Mouse (Mus musculus) liver, adult 2 months (tissue): ENCODE results near the gene Plek. TPM values are rescaled to one million over a fixed set of nuclear protein-coding genes. Genes with fewer than 3 reads are reported as not detected.
"Not testable (repeated sequence)": the region's sequence is repeated elsewhere in the genome, so short reads cannot be mapped to it uniquely, and the experiment has no call there.

ENCODE experiments used
- DNase-seq: peaks from one replicate; pipeline ENCODE4 v3.0.0-alpha.2; 2011; ENCODE audit warnings: low read depth, low spot score; ENCODE audit errors: extremely low read depth
- H3K27ac ChIP-seq: fragments of 200-500 bp; replicated peaks from 2 replicates; pipeline ENCODE4 v1.5.1; 2012; ENCODE audit warnings: low read depth, mild to moderate bottlenecking, control low read depth, inconsistent platforms, low read length; ENCODE audit not compliant: insufficient read depth
- H3K27me3 ChIP-seq: fragments of 200-500 bp; 2 replicates; pipeline ENCODE4 v1.6.1; 2012; ENCODE audit warnings: mild to moderate bottlenecking, moderate library complexity, low read length, inconsistent platforms; ENCODE audit not compliant: control insufficient read depth, insufficient read depth
- H3K36me3 ChIP-seq: fragments of 200-500 bp; 2 replicates; pipeline ENCODE4 v1.6.1; 2012; ENCODE audit warnings: low read length, inconsistent platforms; ENCODE audit not compliant: control insufficient read depth, insufficient read depth
- H3K4me1 ChIP-seq: fragments of 200-500 bp; 2 replicates; pipeline ENCODE4 v1.6.1; 2011; ENCODE audit warnings: low read length; ENCODE audit not compliant: control insufficient read depth, insufficient read depth
- H3K4me3 ChIP-seq: fragments of 200-500 bp; 2 replicates; pipeline ENCODE4 v1.5.1; 2011; ENCODE audit warnings: low read depth, mild to moderate bottlenecking, control low read depth, low read length, moderate library complexity; ENCODE audit not compliant: insufficient read depth
- H3K79me2 ChIP-seq: fragments of 200-500 bp; 2 replicates; pipeline ENCODE4 v1.6.1; 2012; ENCODE audit warnings: inconsistent platforms, mild to moderate bottlenecking, low read length, moderate library complexity; ENCODE audit not compliant: control insufficient read depth, insufficient read depth
- H3K9ac ChIP-seq: fragments of 200-500 bp; 2 replicates; pipeline ENCODE4 v1.6.1; 2012; ENCODE audit warnings: low read depth, mild to moderate bottlenecking, control low read depth, inconsistent platforms, low read length
- CTCF ChIP-seq: fragments of 200-500 bp; IDR thresholded peaks from 2 replicates; pipeline ENCODE4 v1.5.1; 2011; ENCODE audit warnings: low read depth, low read length, control low read depth
- POLR2A ChIP-seq: fragments of 200-500 bp; IDR thresholded peaks from 2 replicates; pipeline ENCODE4 v1.6.1; 2011; ENCODE audit warnings: low read length, control low read depth; ENCODE audit not compliant: insufficient read depth; ENCODE audit errors: extremely low read depth
- WGBS: fragments of 180-500 bp; shearing (Covaris S2); methylation state at CpG from one replicate; pipeline ENCODE4 v1.1.7; 2018; 5-methylcytosine and 5-hydroxymethylcytosine counted together
- polyA plus RNA-seq: library from polyadenylated mRNA; depleted of rRNA; stranded (reverse); fragments of >200 nt; gene quantifications from 2 replicates; pipeline ENCODE4 v1.2.3, GENCODE M21; 2012
- total RNA-seq: library from RNA; depleted of rRNA; stranded (reverse); fragments of >200 nt; gene quantifications from 2 replicates; pipeline ENCODE4 v1.2.3, GENCODE M21; 2014

The Plek gene
- total and polyA plus RNA-seq, 2 experiments = 0.29 to 2.0 TPM

DNA sequence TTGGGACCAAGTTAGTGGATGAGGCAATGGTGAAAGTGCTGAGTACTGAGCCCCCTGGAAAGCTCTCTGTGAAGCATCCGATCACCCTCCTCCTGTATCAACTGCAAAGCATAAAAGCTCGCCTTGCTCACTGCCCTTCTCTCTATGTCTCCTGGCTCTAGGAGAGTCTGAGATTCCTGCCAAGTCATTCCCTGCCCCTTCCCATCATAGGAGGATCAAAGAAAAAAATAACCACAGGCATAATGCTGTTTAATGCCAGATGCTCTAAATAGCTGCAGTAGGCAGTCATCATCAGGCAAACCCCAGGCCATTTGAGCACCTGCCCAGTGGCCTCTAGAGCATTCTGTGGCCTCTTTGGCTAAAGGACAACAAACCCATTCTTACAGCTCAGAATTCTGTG lies 23.5 kb upstream of the Plek start:
- no peak overlapping the region for H3K4me3 ChIP-seq
- no peak overlapping the region for H3K9ac ChIP-seq
- no peaks in the 10 kb centered on the region for H3K27me3 ChIP-seq
- WGBS = 92% methylated on average over 2 of the region's 2 CpGs
- no peaks in the 10 kb centered on the region for H3K4me1 ChIP-seq
- no peak for TF ChIP-seq CTCF
- TF ChIP-seq POLR2A = no peak
- no peak overlapping the region for H3K27ac ChIP-seq
- no peaks in the 10 kb centered on the region for H3K36me3 ChIP-seq
- DNase-seq = no peak
- H3K79me2 ChIP-seq = no peaks in the 10 kb centered on the region

GRCm38 (mm10) chr11:17069360-17069759 lies 17.2 kb upstream of the Plek start:
- not testable (repeated sequence) for DNase-seq, H3K36me3 ChIP-seq, H3K79me2 ChIP-seq, H3K27ac ChIP-seq, H3K4me3 ChIP-seq, H3K9ac ChIP-seq, H3K27me3 ChIP-seq, H3K4me1 ChIP-seq
- 96% methylated on average over 2 of the region's 2 CpGs for WGBS

DNA sequence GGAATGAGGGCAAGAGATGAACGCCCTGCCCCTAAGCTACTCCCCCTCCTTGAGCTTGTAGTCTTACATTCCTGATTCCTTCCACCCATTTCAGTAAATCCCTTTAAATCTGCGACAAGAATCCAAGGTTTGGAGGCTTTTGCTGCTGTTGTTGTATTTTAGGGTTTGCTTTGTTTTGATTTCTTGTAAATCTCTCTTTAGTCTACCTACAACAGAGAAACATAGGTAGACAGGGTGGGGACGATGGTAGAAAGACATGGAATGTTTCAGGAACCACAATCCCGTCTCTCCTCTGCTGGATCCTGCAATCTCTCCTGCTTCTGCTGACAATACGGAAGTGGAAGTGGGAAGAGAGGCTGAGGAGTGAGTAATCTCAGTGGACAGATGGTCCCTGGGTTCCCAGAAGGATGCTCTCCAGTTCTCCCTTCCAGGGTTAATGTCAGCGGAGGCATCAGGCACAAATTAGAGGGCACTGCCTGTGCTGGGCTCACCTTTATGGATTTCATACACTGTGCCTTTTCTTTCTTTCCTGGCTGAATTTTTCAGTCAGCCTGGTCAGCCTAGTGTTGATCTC lies 382 bp upstream of the Plek start:
- Histone ChIP-seq H3K27ac (peak overlapping the region; percentile 11; the same call in 1 of the 2 replicates), H3K36me3 (no peaks in the 10 kb centered on the region), H3K4me1 (no peaks in the 10 kb centered on the region; the same call in 1 of the 2 replicates), H3K9ac (peak overlapping the region; percentile 68; the same call in 1 of the 2 replicates), H3K4me3 (peak overlapping the region; percentile 81), H3K27me3 (peaks cover 10% of the 10 kb centered on the region; the same call in 1 of the 2 replicates), H3K79me2 (no peaks in the 10 kb centered on the region)
- WGBS = 34% methylated on average over 6 of the region's 6 CpGs
- DNase-seq = no peak
- TF ChIP-seq POLR2A (no peak), CTCF (no peak)

DNA sequence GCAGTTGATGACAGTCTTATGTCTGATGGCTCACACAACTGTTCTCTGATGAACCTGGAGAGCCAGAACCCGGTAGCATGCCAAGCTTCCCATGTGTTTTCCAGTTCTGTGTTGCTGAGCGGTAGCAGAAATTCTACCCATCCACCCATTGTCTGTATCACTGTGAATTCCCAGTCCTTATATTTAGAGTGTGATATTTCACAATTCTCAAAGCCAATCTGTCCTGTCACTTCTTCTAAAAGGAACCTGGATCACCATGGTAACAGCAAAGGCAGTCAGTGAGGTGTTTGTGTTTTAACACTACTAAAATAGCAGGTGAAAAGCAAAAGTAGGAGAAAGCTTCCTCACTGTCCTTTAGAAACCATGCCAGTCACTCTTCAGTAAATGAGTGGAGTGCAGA lies 6.4 kb downstream of the Plek start:
- no peak for TF ChIP-seq POLR2A
- TF ChIP-seq CTCF = no peak
- Histone ChIP-seq H3K79me2 (no peaks in the 10 kb centered on the region), H3K4me1 (no peaks in the 10 kb centered on the region), H3K27ac (no peak overlapping the region), H3K4me3 (no peak overlapping the region), H3K27me3 (no peaks in the 10 kb centered on the region), H3K9ac (no peak overlapping the region), H3K36me3 (no peaks in the 10 kb centered on the region)
- no peak for DNase-seq
- WGBS = 95% methylated on average over 2 of the region's 2 CpGs

- no peak overlapping the region for H3K4me3 ChIP-seq
- H3K79me2 ChIP-seq = no peaks in the 10 kb centered on the region
- no peaks in the 10 kb centered on the region for H3K36me3 ChIP-seq
- H3K4me1 ChIP-seq = no peaks in the 10 kb centered on the region
- no peak overlapping the region for H3K9ac ChIP-seq
- WGBS = 81% methylated on average over 3 of the region's 3 CpGs
- DNase-seq = no peak
- H3K27ac ChIP-seq = no peak overlapping the region
- TF ChIP-seq POLR2A (no peak), CTCF (no peak)
- H3K27me3 ChIP-seq = no peaks in the 10 kb centered on the region
Observed at GRCm38 (mm10) chr11:17023984-17024383, 28.2 kb downstream of the Plek start.

DNA sequence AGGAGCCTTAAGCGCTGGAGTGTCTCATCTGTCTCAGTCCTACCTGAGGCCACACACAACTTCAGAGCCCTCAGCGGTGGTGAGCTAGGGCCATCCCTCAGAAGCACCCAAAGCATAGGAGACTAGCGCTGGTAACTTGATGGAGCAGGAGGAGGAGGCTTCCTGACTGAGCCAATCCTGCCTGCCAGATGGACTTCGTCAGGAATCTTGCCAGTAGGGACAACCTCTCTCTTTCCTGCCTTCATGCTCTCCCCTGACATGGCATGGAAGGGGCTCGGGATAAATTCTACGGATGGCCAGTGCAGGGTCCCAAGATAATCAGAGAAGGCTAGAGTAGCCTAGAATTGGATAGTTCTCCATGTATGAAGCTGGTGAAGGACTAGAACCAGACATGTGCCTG lies 29.0 kb downstream of the Plek start:
- TF ChIP-seq CTCF = no peak
- TF ChIP-seq POLR2A = no peak
- H3K27me3 ChIP-seq = no peaks in the 10 kb centered on the region
- H3K4me3 ChIP-seq = no peak overlapping the region
- 82% methylated on average over 6 of the region's 6 CpGs for WGBS
- H3K4me1 ChIP-seq = no peaks in the 10 kb centered on the region
- H3K9ac ChIP-seq = no peak overlapping the region
- no peaks in the 10 kb centered on the region for H3K79me2 ChIP-seq
- no peak overlapping the region for H3K27ac ChIP-seq
- H3K36me3 ChIP-seq = no peaks in the 10 kb centered on the region
- DNase-seq = no peak
